Mouse (Mus musculus): ENCODE results near the gene C8b.
A peak's percentile ranks its signal among the peaks of the same experiment; 100 is the strongest.

Gene C8b

GRCm38 (mm10) chr4:104766065-104766464, at the start of gene C8b:
Gene C8b, plus strand, starts transcription at chr4:104766317.
- DNase-seq, result no peak

DNA sequence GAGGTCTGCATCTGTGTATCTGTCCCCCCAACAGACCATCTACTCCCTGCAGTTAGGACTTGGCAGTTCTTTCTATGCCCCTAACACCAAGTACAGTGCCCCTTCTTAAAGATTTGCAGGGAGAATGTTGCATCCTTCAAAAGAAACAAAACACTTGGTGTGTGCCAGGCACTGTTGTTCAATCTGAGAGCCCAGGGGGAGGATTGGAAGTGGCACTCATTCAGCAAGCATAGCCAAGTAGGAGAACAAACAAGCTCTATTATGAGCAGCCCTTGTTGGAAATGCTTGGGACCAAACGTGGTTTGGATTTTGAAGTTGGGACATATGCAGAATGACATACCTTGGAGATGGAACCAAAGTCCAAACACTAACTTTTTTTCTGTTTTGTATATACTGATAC, 49.6 kb upstream of the C8b start:
- no peak for DNase-seq

DNA sequence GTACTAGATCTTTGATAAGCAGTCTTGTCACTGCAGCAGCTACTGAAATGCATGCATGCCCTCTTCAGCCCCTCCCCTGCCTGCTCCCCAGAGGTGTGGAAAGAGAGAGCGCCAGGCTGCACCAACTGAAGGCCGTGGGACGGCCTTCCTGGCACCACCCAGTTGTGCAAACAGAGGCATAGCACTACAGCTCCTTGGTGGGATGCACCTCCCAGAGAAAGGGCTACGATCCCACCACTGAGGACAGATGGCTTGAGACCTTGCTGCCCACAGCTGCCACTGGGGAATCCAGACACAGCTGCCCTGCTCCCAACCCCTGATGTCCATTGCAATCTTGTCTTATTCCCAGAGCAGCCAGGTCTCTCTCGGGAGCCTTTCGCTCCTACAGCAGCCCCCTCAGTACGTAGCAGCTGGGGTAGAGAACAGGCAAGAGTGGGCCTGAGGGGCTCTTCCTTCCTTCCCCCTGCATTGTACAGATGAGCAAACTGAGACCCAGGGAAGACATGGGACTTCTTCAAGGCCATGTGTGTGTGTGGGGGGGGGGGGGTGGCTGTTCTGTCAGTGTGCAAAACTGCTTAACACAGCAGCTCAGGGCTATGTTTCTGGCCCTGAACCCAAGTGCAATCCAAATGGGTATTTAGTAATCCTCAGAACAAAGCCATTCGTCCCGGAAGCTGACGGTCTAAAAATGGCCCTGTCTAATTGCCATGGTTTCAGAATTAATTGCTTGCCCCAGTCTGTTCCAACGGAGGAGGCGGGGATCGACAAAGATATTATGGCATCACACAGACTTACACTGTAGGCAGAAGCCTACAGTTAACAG, 46.9 kb upstream of the C8b start:
- peak; percentile 74 for DNase-seq

- no peak for DNase-seq
These were observed 42.5 kb upstream of the C8b start for GRCm38 (mm10) chr4:104723527-104724045.

GRCm38 (mm10) chr4:104724258-104724657, 41.9 kb upstream of the C8b start:
- DNase-seq, result peak; percentile 45

- DNase-seq, result peak; percentile 58
These were observed 40.4 kb upstream of the C8b start for GRCm38 (mm10) chr4:104725673-104726072.

- DNase-seq, result no peak
These were observed 36.9 kb upstream of the C8b start for GRCm38 (mm10) chr4:104729185-104729584.

DNA sequence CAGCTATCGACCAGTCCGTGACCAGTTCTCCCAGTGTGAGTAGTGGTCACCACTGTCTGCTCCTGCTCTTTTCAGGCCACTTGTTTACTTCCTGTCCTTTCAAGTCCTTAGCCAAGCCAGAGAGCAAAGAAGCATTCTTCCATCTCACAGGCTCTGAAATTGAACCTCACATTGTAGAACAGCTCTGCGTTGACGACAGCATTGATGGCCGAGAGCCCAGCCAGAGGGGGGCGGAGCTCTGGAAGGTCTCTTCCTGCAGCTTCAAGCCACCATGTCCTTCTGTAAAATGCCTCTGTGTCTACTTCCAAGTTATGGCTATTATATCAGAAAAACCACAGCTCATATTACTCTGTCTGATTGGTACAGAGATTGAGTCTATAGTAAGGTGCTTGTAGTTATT, 19.6 kb upstream of the C8b start:
- no peak for DNase-seq

DNA sequence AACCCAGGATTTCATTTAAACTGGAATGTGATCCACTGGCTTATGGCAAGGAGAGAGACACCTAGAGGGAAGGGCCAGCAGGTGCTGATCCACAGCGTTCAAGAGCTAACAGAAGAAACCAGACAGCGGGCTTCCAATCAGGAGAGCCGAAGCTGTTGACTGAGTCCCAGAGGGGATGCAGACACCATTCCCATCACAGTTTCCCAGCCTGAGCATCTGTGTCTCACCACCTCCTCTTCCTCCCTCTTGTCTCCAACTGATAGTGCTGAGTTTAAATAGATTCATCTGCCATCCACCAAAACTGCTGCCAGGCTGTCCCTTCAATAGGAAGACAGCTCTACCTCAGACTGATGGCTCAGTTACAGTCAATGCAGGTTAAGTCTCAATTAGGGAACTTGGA, 12.0 kb upstream of the C8b start:
- no peak for DNase-seq

- DNase-seq, result peak; percentile 75
These were observed 5.1 kb upstream of the C8b start for GRCm38 (mm10) chr4:104760878-104761624.

- DNase-seq, result no peak
These were observed 2.1 kb downstream of the C8b start for GRCm38 (mm10) chr4:104768190-104768589.

DNA sequence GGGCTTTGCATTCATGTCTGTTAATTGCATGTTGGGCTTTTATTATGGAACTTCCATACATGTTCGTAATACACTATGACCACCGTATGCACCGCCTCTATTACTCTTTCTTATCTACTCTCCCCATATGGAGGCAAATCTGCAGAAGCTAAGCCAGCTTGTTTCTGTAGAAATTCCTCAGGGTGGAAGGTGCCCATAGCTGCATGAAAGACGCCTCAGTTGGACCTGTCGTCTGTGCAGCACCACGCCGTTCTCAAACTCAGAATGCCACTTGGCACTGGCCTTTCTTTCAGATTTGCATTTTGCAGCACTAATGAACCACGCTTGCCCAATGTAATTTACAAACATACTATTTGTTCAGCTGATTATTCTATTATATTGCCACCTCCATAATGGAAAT, 3.5 kb downstream of the C8b start:
- no peak for DNase-seq

GRCm38 (mm10) chr4:104770331-104770730, 4.2 kb downstream of the C8b start:
- DNase-seq, result no peak

- peak; percentile 69 for DNase-seq
These were observed 9.5 kb downstream of the C8b start for GRCm38 (mm10) chr4:104775601-104776000.

DNA sequence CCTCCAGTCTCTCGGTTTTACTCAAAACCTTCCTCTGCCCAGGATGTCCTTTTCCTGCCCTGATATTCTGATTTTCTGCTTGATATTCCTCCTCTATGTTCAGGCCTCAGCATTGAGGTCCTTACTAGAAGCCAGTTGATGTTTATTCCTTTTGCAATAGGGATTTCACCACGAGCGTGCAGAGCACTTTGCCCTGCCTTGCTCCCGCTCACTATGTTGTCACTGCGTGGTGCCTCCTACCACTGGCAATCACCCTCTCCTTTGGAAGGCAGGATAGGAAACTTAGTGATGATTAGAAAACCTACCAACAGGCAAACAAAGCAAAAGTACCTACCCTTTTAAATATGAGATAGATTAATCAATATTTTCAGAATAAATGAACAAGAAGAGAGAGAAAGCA, 13.3 kb downstream of the C8b start:
- no peak for DNase-seq

- no peak for DNase-seq
These were observed 15.3 kb downstream of the C8b start for GRCm38 (mm10) chr4:104781441-104781840.

- DNase-seq, result no peak
These were observed 16.2 kb downstream of the C8b start for GRCm38 (mm10) chr4:104782346-104782745.

DNA sequence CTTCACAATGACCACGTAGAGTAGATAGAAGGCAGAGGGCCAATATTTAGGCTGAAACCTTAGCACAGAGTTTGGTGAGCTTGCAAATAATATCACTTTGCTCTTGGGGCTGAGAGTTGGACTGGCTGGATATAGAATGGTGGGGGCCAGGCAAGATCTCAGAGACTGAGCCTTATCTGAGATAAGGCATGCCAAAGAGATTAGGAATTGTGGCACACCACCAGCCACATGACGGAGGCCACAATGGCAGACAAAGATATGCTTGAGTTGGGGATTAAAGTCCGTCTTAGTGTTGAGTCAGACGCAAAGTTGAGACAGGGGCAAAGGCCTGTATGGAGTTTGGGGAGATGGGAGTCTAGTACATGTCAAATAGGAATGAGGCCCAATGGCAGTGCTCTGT, 26.0 kb downstream of the C8b start:
- no peak for DNase-seq

DNA sequence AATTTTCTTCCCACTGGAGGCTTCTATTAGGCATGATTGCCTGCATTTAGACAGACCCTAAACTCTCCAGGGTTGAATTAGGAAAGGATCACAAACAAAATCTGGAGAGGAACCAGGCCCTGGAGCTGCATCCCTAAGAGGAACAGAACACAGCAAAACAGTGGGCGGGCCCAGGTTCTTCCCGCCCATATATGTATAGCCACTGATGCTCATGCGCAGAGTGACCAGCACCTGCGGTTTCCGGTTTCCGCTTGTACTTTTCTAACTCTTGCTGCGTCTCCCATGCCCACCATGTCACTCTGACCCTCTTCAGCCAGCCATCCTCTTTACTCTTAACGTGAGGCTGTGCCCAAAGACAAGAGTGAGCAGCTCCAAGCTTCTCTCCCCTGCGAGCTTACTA, 32.8 kb downstream of the C8b start:
- no peak for DNase-seq

DNA sequence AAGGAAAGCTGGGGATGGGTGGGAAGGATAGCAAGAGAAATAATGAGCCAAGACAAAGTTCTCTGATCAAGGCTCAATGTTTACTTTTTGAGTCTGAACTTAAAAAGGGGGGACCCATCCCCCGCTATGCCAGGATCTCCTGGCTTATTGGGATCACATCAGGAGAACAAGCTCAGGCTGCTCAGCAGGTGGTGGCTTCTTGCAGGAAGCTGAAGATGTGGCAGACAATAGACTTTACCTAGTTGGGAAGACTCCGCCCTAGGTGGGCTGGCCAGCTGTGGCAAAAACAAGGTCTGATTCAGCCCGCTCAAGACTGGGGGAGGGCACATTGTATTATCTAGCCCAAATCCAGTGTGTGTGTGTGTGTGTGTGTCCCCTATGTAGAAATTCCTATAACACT, 35.5 kb downstream of the C8b start:
- DNase-seq, result no peak

GRCm38 (mm10) chr4:104804100-104804499, 38.0 kb downstream of the C8b start:
- DNase-seq, result no peak

GRCm38 (mm10) chr4:104805414-104806257, 39.5 kb downstream of the C8b start:
- peak; percentile 41 for DNase-seq

DNA sequence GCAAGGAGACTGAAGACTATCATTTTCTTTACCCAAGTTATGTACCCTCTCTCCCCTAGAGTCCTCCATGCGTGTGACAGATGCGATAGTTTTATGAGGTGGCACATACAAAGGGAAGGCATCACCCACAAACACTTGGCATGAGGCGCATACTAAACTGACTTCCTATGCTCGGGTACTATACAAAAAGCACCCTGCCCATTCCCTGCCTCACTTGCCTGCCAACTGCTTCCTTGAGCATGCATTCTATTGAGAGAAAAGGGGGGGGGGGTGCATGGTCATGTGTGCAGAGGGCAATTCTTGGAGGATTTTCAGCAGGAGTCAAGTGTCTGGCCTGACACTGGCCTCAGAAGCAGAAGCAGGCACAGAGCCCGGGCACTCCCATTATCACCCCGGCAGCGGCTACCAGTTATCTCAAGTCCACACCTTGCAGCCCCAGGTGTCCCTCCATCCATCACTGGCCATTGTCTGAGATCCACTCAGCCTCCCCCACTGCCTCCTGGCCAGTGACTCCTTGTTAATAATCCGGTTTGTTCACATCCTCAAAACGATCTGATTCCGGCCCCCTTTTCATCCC, 44.7 kb downstream of the C8b start:
- DNase-seq, result no peak

Measured in retina, postnatal 1 day (tissue).